Mouse (Mus musculus): ENCODE measurements around the gene Notch1.

DNA sequence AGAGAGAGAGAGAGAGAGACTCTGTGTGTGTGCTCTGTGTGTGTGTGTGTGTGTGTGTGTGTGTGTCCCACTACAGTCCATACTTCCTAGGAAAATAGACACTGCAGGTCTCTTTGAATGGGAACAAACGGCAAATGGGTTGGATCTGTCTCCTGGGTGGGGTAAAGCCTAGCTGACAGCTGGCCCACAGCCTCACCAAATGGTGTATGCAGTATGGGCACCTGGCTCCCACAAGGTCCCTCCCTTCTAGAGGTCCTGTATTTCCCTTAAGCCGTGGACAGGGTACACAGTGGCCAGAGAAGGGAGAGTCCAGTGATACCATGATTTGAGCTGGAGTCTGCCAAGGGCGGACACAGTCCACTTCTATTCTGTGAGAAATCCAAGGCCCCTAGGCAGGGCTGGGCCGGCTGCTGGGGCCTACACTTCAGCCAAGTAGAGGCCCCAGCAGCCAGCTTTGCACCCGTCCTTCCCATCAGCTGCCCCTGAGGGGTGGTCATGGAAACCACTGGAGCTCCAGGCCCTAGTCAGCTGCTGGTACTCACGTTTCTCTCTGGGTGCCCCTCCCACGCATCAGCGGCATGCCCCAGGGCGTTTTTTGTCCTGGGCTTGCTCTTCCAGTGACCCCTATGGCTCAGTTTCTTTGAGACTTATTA lies 24.9 kb upstream of the Notch1 start:
- TF ChIP-seq KAT2A (conservative IDR thresholded peaks at IDR 0.05; ENCODE audit: low read depth, low read length): no peak
- no peak for TF ChIP-seq TAL1 (IDR thresholded peaks at IDR 0.05; ENCODE audit: low read length)
- TF ChIP-seq CTCF (IDR thresholded peaks at IDR 0.05 in 2 of 3, conservative IDR thresholded peaks at IDR 0.05 in 1 of 3; ENCODE audit: control insufficient read depth in 1 of 3, insufficient read depth in 1 of 3, low read depth in 2 of 3, low read length in 3 of 3, poor library complexity in 1 of 3, severe bottlenecking in 1 of 3): no peak
- TF ChIP-seq POLR2AphosphoS2 (IDR thresholded peaks at IDR 0.05; ENCODE audit: low read length): no peak
- no peak for TF ChIP-seq MAX (IDR thresholded peaks at IDR 0.05; ENCODE audit: low read length)
- TF ChIP-seq CHD2 (IDR thresholded peaks at IDR 0.05; ENCODE audit: low read length): no peak
- no peak for TF ChIP-seq GATA1 (IDR thresholded peaks at IDR 0.05; ENCODE audit: low read depth, low read length)

All from MEL (cell line).